Mouse (Mus musculus): ENCODE measurements around the gene Rasal3. TPM values are rescaled to one million over a fixed set of nuclear protein-coding genes. Genes with fewer than 3 reads are reported as not detected.

Gene Rasal3
- polyA plus RNA-seq, 1 experiment from 2014 or later, result 1.5 TPM

DNA sequence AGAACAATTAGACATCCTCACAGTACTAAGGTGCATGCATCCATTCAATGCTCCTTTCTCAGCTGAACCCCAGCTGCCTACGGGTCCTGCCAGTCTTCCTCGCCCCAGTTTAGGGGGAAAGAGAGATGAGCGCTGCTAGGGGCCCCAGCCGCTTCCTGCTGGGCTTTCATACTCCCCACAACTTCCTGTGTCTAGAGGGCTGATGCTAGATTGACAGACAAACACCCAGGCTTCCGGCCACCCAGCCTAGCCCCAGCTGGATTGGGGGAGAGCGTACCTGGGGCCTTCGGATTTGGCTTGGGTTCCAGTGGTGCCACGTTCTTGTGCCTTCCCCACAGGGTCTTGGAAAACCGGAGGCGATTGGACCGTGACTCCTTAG, 615 bp downstream of the Rasal3 start:
- Histone ChIP-seq H3K4me3 (ENCODE audit: low read depth, low read length) (no peak overlapping the region), H3K4me1 (ENCODE audit: control insufficient read depth, insufficient read depth, low read length) (no peaks in the 10 kb centered on the region), H3K9me3 (ENCODE audit: control insufficient read depth, low read depth, low read length) (no peaks in the 10 kb centered on the region), H3K27me3 (ENCODE audit: control insufficient read depth, insufficient read depth, low read length) (peaks cover 12% of the 10 kb centered on the region), H3K36me3 (ENCODE audit: control insufficient read depth, insufficient read depth, low read length) (no peaks in the 10 kb centered on the region), H3K9ac (replicated peaks; ENCODE audit: low read depth, low read length) (no peak overlapping the region), H3K4me2 (replicated peaks; ENCODE audit: low read depth, low read length) (no peak overlapping the region), H3K27ac (ENCODE audit: low read length) (no peak overlapping the region)
- no peak for ATAC-seq (ENCODE audit: insufficient number of reproducible peaks, insufficient read depth, low FRiP score, low read depth)
- WGBS, result 64% methylated on average over 11 of the region's 11 CpGs

DNA sequence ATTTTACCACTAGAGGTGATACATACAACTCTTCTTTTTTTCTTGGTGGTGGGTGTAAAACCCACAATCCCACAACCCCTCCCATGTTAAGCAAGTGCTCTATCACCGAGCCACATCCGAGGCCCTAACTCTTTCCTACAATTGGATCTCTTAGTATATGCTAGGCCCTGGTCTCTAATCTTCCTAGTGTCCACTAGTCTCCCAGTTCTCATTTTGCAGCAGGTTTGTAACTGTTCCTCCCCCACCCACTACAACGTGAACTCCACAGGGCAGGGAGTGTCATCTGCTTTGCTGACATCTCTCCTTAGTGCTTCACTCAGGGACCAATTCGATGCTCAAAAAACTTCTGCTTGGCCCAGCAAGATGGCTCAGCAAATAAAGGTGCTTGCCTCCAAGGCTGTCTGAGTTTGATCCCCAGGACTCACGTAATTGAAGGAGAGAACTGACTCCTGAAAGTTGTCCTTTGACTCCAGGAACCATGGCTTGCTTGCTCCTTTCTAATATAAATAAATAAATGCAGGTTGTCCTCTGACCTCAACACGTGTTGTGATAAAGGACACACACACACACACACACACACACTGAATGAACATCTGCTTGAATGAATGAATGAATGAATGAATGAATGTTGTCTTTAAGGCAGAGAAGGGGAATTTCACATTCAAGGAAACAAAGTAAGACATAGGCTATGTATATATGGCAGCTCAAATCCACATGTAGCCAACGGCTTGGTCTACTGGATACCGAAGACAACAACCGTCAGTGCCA, 1.2 kb downstream of the Rasal3 start:
- no peak for ATAC-seq (ENCODE audit: insufficient number of reproducible peaks, insufficient read depth, low FRiP score, low read depth)
- Histone ChIP-seq H3K4me3 (ENCODE audit: low read depth, low read length) (no peak overlapping the region), H3K4me1 (ENCODE audit: control insufficient read depth, insufficient read depth, low read length) (no peaks in the 10 kb centered on the region), H3K9me3 (ENCODE audit: control insufficient read depth, low read depth, low read length) (no peaks in the 10 kb centered on the region), H3K4me2 (replicated peaks; ENCODE audit: low read depth, low read length) (no peak overlapping the region), H3K27ac (ENCODE audit: low read length) (no peak overlapping the region), H3K27me3 (ENCODE audit: control insufficient read depth, insufficient read depth, low read length) (peaks cover 18% of the 10 kb centered on the region), H3K9ac (replicated peaks; ENCODE audit: low read depth, low read length) (no peak overlapping the region), H3K36me3 (ENCODE audit: control insufficient read depth, insufficient read depth, low read length) (no peaks in the 10 kb centered on the region)
- 76% methylated on average over 9 of the region's 9 CpGs for WGBS

DNA sequence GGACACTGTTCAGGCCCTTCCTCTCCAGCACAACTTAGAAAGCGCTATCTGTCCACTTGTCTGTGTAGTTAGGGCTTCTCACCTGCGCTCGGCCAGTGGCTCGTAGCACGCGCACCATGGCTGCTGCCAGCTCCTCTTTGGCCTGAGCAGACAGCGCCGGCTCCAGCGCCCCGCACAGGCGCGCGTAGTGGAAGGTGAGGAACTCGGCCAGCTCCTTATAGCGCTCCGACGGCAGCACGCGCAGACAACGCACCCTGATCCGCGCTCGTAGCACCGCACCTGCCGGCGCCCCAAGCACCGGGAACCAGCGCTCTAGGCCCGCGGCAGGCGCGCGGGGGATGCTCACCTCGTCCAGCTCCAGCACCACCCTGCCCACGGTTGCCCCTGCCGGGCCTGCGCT, 7.1 kb downstream of the Rasal3 start:
- Histone ChIP-seq H3K9me3 (ENCODE audit: control insufficient read depth, low read depth, low read length) (no peaks in the 10 kb centered on the region), H3K27ac (ENCODE audit: low read length) (no peak overlapping the region), H3K4me1 (ENCODE audit: control insufficient read depth, insufficient read depth, low read length) (no peaks in the 10 kb centered on the region), H3K27me3 (ENCODE audit: control insufficient read depth, insufficient read depth, low read length) (peaks cover 64% of the 10 kb centered on the region), H3K4me3 (ENCODE audit: low read depth, low read length) (peak overlapping the region; percentile 15; the same call in 1 of the 2 replicates), H3K4me2 (replicated peaks; ENCODE audit: low read depth, low read length) (peak overlapping the region; percentile 39), H3K9ac (replicated peaks; ENCODE audit: low read depth, low read length) (no peak overlapping the region), H3K36me3 (ENCODE audit: control insufficient read depth, insufficient read depth, low read length) (no peaks in the 10 kb centered on the region)
- 5% methylated on average over 37 of the region's 37 CpGs for WGBS
- no peak for ATAC-seq (ENCODE audit: insufficient number of reproducible peaks, insufficient read depth, low FRiP score, low read depth)

DNA sequence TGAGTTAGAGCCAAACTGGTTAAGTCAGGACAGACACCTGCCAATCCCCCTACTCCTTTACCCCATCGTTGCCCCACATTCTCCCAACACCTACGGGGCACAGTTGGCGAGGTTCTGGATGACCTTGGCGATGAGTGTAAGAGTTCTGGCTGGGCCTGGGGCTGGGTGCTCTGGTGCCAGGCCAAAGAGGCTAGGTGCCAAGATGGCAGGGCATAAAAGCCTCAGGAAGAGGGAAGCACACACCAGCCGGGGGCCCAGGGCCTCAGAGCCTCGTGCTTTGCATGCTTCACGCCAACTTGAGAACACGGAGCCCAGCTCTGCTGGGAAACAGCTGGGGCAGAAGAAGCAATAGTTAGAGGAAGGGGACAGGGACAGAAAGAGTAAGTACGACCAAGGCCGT, 9.4 kb downstream of the Rasal3 start:
- no peak for ATAC-seq (ENCODE audit: insufficient number of reproducible peaks, insufficient read depth, low FRiP score, low read depth)
- Histone ChIP-seq H3K4me3 (ENCODE audit: low read depth, low read length) (no peak overlapping the region), H3K27me3 (ENCODE audit: control insufficient read depth, insufficient read depth, low read length) (peaks cover 66% of the 10 kb centered on the region), H3K9ac (replicated peaks; ENCODE audit: low read depth, low read length) (no peak overlapping the region), H3K36me3 (ENCODE audit: control insufficient read depth, insufficient read depth, low read length) (no peaks in the 10 kb centered on the region), H3K4me2 (replicated peaks; ENCODE audit: low read depth, low read length) (no peak overlapping the region), H3K27ac (ENCODE audit: low read length) (no peak overlapping the region), H3K9me3 (ENCODE audit: control insufficient read depth, low read depth, low read length) (no peaks in the 10 kb centered on the region), H3K4me1 (ENCODE audit: control insufficient read depth, insufficient read depth, low read length) (no peaks in the 10 kb centered on the region)
- WGBS, result 89% methylated on average over 10 of the region's 10 CpGs

DNA sequence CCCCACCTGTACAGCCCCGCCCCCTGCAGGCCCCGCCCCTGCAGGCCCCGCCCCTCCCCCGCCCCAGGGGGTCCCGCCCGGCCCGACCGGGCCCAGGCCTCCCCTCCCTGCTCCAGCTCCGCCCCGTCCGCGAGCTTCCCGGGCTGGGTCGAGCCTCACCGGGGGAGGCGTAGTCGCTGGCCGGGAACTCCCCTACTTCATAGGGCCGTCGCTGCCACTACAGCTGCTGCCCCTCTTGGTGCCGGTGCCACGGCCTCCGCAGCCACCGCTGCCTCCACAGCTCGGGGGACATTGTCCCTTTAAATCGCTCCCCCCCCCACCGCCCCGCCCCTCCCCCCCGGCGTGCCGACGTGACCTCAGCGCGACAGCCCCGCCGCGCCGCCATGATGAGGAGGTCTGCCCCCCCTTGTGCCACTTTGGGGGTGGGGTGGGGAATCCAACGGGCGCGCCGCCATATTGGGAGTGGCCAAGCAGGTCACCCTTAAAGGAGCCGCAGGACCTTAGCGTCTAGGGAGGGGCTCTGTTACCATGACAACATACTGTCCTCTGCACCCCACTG, 14.2 kb downstream of the Rasal3 start, which contains the start of gene Wiz:
Gene Wiz, minus strand, starts transcription at position 339 of the 559 bp plus-strand sequence.
- Histone ChIP-seq H3K27me3 (ENCODE audit: control insufficient read depth, insufficient read depth, low read length) (peaks cover 22% of the 10 kb centered on the region), H3K4me1 (ENCODE audit: control insufficient read depth, insufficient read depth, low read length) (no peaks in the 10 kb centered on the region), H3K27ac (ENCODE audit: low read length) (peak within 1 kb of the TSS; percentile 77), H3K9ac (replicated peaks; ENCODE audit: low read depth, low read length) (peak within 1 kb of the TSS; percentile 50), H3K4me2 (replicated peaks; ENCODE audit: low read depth, low read length) (peak within 1 kb of the TSS; percentile 64), H3K4me3 (ENCODE audit: low read depth, low read length) (peak within 1 kb of the TSS; percentile 78), H3K36me3 (ENCODE audit: control insufficient read depth, insufficient read depth, low read length) (peaks cover 4% of the 10 kb centered on the region; the same call in 1 of the 2 replicates), H3K9me3 (ENCODE audit: control insufficient read depth, low read depth, low read length) (no peaks in the 10 kb centered on the region)
- WGBS, result under 1% methylated on average over 23 of the region's 44 CpGs
- ATAC-seq (ENCODE audit: insufficient number of reproducible peaks, insufficient read depth, low FRiP score, low read depth), result peak; percentile 87

DNA sequence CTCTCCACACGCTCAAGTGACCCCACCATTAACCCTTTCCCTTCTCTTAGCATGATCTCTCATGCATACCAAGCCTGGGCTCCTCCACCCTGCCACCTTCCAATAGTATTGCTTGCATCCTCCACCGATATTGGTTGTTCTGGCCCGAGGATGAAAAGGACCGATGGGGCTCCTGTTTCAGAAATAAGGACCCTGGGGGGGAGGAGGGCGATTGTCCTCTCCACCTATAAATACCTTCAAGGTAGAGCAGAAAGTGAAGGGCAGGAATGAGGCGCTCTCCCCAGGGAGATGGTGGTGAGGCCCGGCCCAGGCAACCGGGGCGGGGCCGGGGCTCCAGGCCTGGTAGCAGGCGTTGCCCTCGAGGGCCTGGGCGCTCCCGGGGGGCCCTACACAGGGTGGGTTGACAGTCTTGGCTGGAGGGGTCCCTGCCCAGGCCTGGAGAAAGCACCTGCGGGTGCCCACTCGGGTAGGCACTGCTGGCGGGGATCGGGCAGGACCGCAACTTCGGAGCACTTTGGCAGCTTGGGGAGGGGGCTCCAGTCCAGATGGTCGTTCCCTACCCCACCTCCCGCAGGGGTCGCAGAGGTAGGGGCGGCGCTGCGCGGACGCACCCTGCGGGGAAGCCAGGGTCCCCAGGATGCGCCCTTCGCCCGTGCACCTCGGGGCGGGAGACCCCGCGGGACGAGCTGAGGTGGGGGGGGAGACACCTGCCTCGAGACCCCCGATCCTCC, 14.8 kb downstream of the Rasal3 start:
- peak overlapping the region; percentile 78 for H3K4me3 ChIP-seq (ENCODE audit: low read depth, low read length)
- WGBS, result 1% methylated on average over 39 of the region's 39 CpGs
- H3K9ac ChIP-seq (replicated peaks; ENCODE audit: low read depth, low read length), result peak overlapping the region; percentile 50
- H3K4me2 ChIP-seq (replicated peaks; ENCODE audit: low read depth, low read length), result peak overlapping the region; percentile 64
- peaks cover 19% of the 10 kb centered on the region for H3K27me3 ChIP-seq (ENCODE audit: control insufficient read depth, insufficient read depth, low read length)
- 0 out of 2 replicates have a peak overlapping the region, but pooled peaks have one; percentile 22 for H3K27ac ChIP-seq (ENCODE audit: low read length)
- ATAC-seq (ENCODE audit: insufficient number of reproducible peaks, insufficient read depth, low FRiP score, low read depth), result peak; percentile 64
- H3K9me3 ChIP-seq (ENCODE audit: control insufficient read depth, low read depth, low read length), result no peaks in the 10 kb centered on the region
- no peaks in the 10 kb centered on the region for H3K4me1 ChIP-seq (ENCODE audit: control insufficient read depth, insufficient read depth, low read length)
- H3K36me3 ChIP-seq (ENCODE audit: control insufficient read depth, insufficient read depth, low read length), result peaks cover 10% of the 10 kb centered on the region; the same call in 1 of the 2 replicates

DNA sequence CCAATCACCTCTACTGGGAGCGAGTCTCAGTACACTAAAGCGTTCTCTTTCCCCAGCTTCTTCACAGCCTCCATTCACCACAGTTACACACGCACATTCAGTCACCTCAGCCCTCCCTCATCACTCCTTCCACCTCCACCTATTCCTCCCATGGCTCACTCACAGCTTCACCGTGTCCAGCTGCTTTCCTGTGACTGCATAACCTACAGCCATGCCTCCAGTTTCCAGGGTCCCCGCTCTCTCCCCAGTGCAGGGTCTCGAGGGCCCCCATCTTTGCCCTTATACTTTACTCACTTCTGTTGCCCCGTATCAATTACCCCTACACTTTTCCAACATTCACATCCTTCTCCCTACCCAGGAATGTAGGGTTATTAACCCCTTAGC, 15.4 kb downstream of the Rasal3 start:
- WGBS, result 25% methylated on average over 7 of the region's 7 CpGs
- H3K36me3 ChIP-seq (ENCODE audit: control insufficient read depth, insufficient read depth, low read length), result peaks cover 11% of the 10 kb centered on the region; the same call in 1 of the 2 replicates
- H3K4me2 ChIP-seq (replicated peaks; ENCODE audit: low read depth, low read length), result peak overlapping the region; percentile 64
- H3K4me1 ChIP-seq (ENCODE audit: control insufficient read depth, insufficient read depth, low read length), result no peaks in the 10 kb centered on the region
- peak overlapping the region; percentile 78 for H3K4me3 ChIP-seq (ENCODE audit: low read depth, low read length)
- H3K27ac ChIP-seq (ENCODE audit: low read length), result no peak overlapping the region
- H3K9me3 ChIP-seq (ENCODE audit: control insufficient read depth, low read depth, low read length), result no peaks in the 10 kb centered on the region
- no peak overlapping the region; the same call in 1 of the 2 replicates for H3K9ac ChIP-seq (replicated peaks; ENCODE audit: low read depth, low read length)
- ATAC-seq (ENCODE audit: insufficient number of reproducible peaks, insufficient read depth, low FRiP score, low read depth), result no peak
- H3K27me3 ChIP-seq (ENCODE audit: control insufficient read depth, insufficient read depth, low read length), result peaks cover 14% of the 10 kb centered on the region

DNA sequence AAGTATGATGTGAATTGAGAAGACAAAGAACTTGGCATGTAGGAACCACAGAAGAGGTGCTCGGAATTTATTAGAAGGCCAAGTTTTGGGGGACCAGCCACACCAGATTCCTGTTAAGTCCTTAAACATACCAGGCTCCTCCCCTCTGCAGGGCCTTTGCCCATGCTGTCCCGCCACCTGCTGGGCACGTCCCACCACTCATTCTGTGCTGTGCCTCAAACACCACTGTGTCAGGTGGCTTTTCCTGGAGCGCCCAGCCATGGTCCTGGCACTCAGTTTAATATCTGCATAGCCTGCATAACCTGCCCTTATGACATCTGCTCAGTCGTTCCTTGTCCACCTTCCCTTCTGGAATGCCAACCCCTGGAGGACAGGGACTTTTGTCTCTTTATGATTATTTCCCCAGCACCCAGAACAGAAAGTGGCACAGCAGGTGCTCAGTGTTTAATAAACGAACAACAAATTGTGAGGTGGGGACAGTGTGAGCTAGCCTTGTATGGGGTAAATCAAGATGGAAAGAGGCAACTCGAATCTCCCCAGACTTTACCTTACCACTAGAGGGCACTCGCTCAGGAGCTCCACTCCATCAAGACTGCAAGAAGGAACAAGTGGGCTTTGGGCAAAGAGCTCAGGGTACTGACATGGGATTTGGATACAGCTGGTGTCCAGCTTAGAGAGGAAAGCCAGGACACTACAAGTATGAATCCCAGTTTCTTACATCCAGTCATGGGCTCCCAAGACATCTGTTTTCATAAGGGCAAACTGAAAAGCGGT, 16.5 kb downstream of the Rasal3 start:
- Histone ChIP-seq H3K4me3 (ENCODE audit: low read depth, low read length) (no peak overlapping the region), H3K36me3 (ENCODE audit: control insufficient read depth, insufficient read depth, low read length) (peaks cover 13% of the 10 kb centered on the region; the same call in 1 of the 2 replicates), H3K27me3 (ENCODE audit: control insufficient read depth, insufficient read depth, low read length) (peaks cover 9% of the 10 kb centered on the region; the same call in 1 of the 2 replicates), H3K27ac (ENCODE audit: low read length) (no peak overlapping the region), H3K4me2 (replicated peaks; ENCODE audit: low read depth, low read length) (no peak overlapping the region), H3K9ac (replicated peaks; ENCODE audit: low read depth, low read length) (no peak overlapping the region), H3K9me3 (ENCODE audit: control insufficient read depth, low read depth, low read length) (no peaks in the 10 kb centered on the region), H3K4me1 (ENCODE audit: control insufficient read depth, insufficient read depth, low read length) (no peaks in the 10 kb centered on the region)
- no peak for ATAC-seq (ENCODE audit: insufficient number of reproducible peaks, insufficient read depth, low FRiP score, low read depth)
- WGBS, result 72% methylated on average over 9 of the region's 9 CpGs
